Mouse (Mus musculus): Measurements from ENCODE around the gene Nemp2. TPM values are rescaled to one million over a fixed set of nuclear protein-coding genes. Genes with fewer than 3 reads are reported as not detected.

The Nemp2 gene
- polyA plus RNA-seq, 1 experiment, result 19.7 TPM

DNA sequence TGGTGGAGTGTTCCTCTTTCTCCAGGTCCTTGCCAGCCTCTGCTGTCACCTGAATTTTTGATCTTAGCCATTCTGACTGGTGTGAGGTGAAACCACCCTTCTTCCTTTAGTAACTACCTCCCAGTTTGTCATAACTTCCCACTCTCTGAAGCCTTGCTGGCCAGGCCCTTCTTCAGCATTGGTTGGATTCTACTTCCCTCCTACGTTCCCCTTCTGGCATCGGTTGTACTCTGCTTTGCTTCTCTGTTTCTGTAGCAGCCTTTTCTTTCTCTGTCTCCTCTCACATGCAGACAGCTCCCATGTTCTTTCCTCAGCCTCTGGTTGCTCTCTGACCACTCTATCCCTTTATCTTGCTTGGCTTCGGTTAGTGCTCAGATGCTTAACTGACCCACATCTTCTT lies 29.0 kb upstream of the Nemp2 start:
- TF ChIP-seq EP300 (IDR thresholded peaks at IDR 0.05; ENCODE audit: insufficient read depth, low read depth, low read length) (no peak), POLR2A (IDR thresholded peaks at IDR 0.05; ENCODE audit: insufficient read depth, low read length) (no peak), CTCF (IDR thresholded peaks at IDR 0.05; ENCODE audit: low read depth, low read length) (no peak)

DNA sequence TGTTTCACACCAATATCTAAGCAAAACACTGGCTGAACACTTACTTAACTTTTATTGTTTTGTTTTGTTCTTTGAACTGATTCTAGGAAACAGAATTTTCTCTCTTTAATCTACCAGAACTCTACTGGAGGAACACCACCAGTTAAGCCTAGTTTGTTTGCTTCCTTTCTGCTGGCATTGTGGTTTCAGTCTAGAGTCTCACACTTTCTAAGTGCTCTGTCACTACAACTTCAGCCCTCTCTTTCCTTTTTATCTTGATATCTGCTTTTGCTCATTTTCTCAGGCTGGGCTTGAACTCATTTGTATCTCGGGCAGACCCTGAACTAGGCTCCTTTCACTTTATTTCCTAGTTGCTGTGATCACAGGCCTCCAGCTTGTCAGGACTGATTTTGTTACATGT lies 22.8 kb upstream of the Nemp2 start:
- no peak overlapping the region for H3K9ac ChIP-seq (ENCODE audit: low read depth, poor library complexity, severe bottlenecking)
- no peaks in the 10 kb centered on the region for H3K4me1 ChIP-seq (ENCODE audit: control insufficient read depth, insufficient read depth, low read length)
- H3K36me3 ChIP-seq (ENCODE audit: control insufficient read depth, insufficient read depth, low read length, poor library complexity, severe bottlenecking), result no peaks in the 10 kb centered on the region
- no peaks in the 10 kb centered on the region for H3K9me3 ChIP-seq (replicated peaks; ENCODE audit: control insufficient read depth, insufficient read depth, low read length, poor library complexity, severe bottlenecking)
- no peak overlapping the region for H3K4me3 ChIP-seq (ENCODE audit: low read depth, low read length)
- TF ChIP-seq POLR2A (IDR thresholded peaks at IDR 0.05; ENCODE audit: insufficient read depth, low read length) (no peak), EP300 (IDR thresholded peaks at IDR 0.05; ENCODE audit: insufficient read depth, low read depth, low read length) (no peak), CTCF (IDR thresholded peaks at IDR 0.05; ENCODE audit: low read depth, low read length) (no peak)
- no peaks in the 10 kb centered on the region for H3K27me3 ChIP-seq (ENCODE audit: control insufficient read depth, insufficient read depth, low read length, poor library complexity, severe bottlenecking)
- no peak overlapping the region for H3K27ac ChIP-seq (ENCODE audit: insufficient read depth, low read length)

More for the DNA sequence above, 29.0 kb upstream of the Nemp2 start:
- H3K4me1 ChIP-seq (ENCODE audit: control insufficient read depth, insufficient read depth, low read length), result no peaks in the 10 kb centered on the region
- no peaks in the 10 kb centered on the region for H3K36me3 ChIP-seq (ENCODE audit: control insufficient read depth, insufficient read depth, low read length, poor library complexity, severe bottlenecking)
- H3K27ac ChIP-seq (ENCODE audit: insufficient read depth, low read length), result no peak overlapping the region
- H3K9me3 ChIP-seq (replicated peaks; ENCODE audit: control insufficient read depth, insufficient read depth, low read length, poor library complexity, severe bottlenecking), result no peaks in the 10 kb centered on the region; the same call in 1 of the 2 replicates
- no peak overlapping the region for H3K4me3 ChIP-seq (ENCODE audit: low read depth, low read length)
- no peaks in the 10 kb centered on the region for H3K27me3 ChIP-seq (ENCODE audit: control insufficient read depth, insufficient read depth, low read length, poor library complexity, severe bottlenecking)
- no peak overlapping the region for H3K9ac ChIP-seq (ENCODE audit: low read depth, poor library complexity, severe bottlenecking)

DNA sequence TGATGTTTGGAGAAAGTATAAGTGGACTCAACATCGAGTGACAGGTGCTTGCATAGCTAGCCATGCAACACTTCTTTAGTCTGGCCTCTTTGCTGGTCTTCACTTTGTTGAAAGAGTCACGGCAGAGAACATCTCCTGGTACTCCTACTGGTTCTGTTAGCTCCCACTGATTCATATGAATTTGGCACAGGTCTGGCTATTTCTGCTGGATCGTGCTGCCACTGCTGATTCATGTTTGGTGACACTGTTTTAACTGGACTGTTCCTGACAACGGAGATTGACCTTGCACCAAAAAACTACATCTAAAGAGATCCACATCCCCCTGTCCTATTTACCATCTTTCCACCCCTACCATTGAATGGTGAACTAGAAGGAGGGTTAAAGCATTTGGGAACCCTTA lies 22.0 kb upstream of the Nemp2 start:
- Histone ChIP-seq H3K27me3 (ENCODE audit: control insufficient read depth, insufficient read depth, low read length, poor library complexity, severe bottlenecking) (no peaks in the 10 kb centered on the region), H3K27ac (ENCODE audit: insufficient read depth, low read length) (no peak overlapping the region), H3K36me3 (ENCODE audit: control insufficient read depth, insufficient read depth, low read length, poor library complexity, severe bottlenecking) (no peaks in the 10 kb centered on the region), H3K9me3 (replicated peaks; ENCODE audit: control insufficient read depth, insufficient read depth, low read length, poor library complexity, severe bottlenecking) (no peaks in the 10 kb centered on the region), H3K4me3 (ENCODE audit: low read depth, low read length) (no peak overlapping the region), H3K9ac (ENCODE audit: low read depth, poor library complexity, severe bottlenecking) (no peak overlapping the region), H3K4me1 (ENCODE audit: control insufficient read depth, insufficient read depth, low read length) (no peaks in the 10 kb centered on the region)
- no peak for TF ChIP-seq CTCF (IDR thresholded peaks at IDR 0.05; ENCODE audit: low read depth, low read length)
- TF ChIP-seq POLR2A (IDR thresholded peaks at IDR 0.05; ENCODE audit: insufficient read depth, low read length), result no peak
- TF ChIP-seq EP300 (IDR thresholded peaks at IDR 0.05; ENCODE audit: insufficient read depth, low read depth, low read length), result no peak

DNA sequence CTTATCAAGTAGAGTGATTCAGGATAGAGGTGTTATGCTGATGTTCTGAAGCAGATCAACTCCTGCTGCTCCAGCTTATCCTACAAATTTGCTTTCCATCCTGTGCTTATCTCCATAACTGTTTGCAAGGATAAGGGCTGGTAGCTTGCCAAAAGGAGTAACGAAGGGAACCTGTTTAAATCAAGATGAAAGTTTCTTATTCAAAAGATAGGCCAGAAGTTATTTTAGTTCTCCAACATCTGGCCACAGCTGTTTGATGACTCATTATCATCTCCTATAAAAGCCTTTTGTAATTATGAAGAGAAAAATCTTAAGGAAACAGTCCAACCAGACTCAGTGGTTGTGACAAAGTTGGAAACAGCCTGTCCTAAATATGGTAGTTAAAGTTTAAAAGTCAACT lies 12.3 kb upstream of the Nemp2 start:
- Histone ChIP-seq H3K9me3 (replicated peaks; ENCODE audit: control insufficient read depth, insufficient read depth, low read length, poor library complexity, severe bottlenecking) (no peaks in the 10 kb centered on the region), H3K9ac (ENCODE audit: low read depth, poor library complexity, severe bottlenecking) (no peak overlapping the region), H3K4me1 (ENCODE audit: control insufficient read depth, insufficient read depth, low read length) (no peaks in the 10 kb centered on the region), H3K27ac (ENCODE audit: insufficient read depth, low read length) (no peak overlapping the region), H3K27me3 (ENCODE audit: control insufficient read depth, insufficient read depth, low read length, poor library complexity, severe bottlenecking) (no peaks in the 10 kb centered on the region), H3K36me3 (ENCODE audit: control insufficient read depth, insufficient read depth, low read length, poor library complexity, severe bottlenecking) (no peaks in the 10 kb centered on the region), H3K4me3 (ENCODE audit: low read depth, low read length) (no peak overlapping the region)
- TF ChIP-seq CTCF (IDR thresholded peaks at IDR 0.05; ENCODE audit: low read depth, low read length) (no peak), EP300 (IDR thresholded peaks at IDR 0.05; ENCODE audit: insufficient read depth, low read depth, low read length) (no peak), POLR2A (IDR thresholded peaks at IDR 0.05; ENCODE audit: insufficient read depth, low read length) (no peak)

DNA sequence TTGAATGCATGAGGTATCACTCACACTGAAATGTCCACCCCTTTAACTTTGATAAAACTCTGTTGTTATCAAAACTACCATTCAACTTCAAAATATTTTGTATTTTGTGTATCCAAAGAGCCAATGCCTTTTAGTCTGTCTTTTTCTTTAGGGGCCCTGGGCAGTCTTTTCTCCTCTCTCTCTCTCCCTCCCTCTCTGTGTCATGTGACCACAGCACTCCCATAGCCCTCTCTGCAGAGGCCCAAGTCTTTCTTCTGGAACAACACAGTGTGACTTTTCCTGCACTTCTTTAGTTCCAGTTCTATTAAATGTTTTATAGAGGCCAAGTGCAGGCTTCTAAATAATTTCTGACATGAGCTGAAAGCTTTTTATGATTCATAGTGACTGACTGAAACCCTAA lies 10.1 kb upstream of the Nemp2 start:
- TF ChIP-seq POLR2A (IDR thresholded peaks at IDR 0.05; ENCODE audit: insufficient read depth, low read length) (no peak), EP300 (IDR thresholded peaks at IDR 0.05; ENCODE audit: insufficient read depth, low read depth, low read length) (no peak)
- H3K9me3 ChIP-seq (replicated peaks; ENCODE audit: control insufficient read depth, insufficient read depth, low read length, poor library complexity, severe bottlenecking), result no peaks in the 10 kb centered on the region

DNA sequence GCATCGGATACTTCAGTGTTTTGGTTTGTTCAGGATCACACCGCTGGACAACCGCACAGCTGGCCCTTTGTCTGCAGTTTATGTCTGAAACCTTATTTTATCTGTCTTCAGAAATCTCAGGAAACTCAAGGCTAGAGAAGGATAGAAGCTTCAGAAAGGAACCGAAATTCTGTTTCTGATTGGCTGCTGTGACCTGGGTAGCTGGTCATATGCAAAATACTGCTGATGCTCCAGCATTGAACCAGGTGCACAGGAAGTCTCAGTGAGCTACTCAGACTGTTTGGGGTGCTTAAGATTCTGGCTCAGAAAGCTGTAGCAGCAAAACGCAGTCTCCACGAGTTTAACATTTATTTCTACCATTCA lies 415 bp downstream of the Nemp2 start:
- Histone ChIP-seq H3K9ac (ENCODE audit: low read depth, poor library complexity, severe bottlenecking) (peak overlapping the region; percentile 72), H3K4me1 (ENCODE audit: control insufficient read depth, insufficient read depth, low read length) (no peaks in the 10 kb centered on the region), H3K9me3 (replicated peaks; ENCODE audit: control insufficient read depth, insufficient read depth, low read length, poor library complexity, severe bottlenecking) (no peaks in the 10 kb centered on the region), H3K27ac (ENCODE audit: insufficient read depth, low read length) (peak overlapping the region; percentile 14), H3K36me3 (ENCODE audit: control insufficient read depth, insufficient read depth, low read length, poor library complexity, severe bottlenecking) (no peaks in the 10 kb centered on the region), H3K4me3 (ENCODE audit: low read depth, low read length) (peak overlapping the region; percentile 90), H3K27me3 (ENCODE audit: control insufficient read depth, insufficient read depth, low read length, poor library complexity, severe bottlenecking) (no peaks in the 10 kb centered on the region)
- TF ChIP-seq POLR2A (IDR thresholded peaks at IDR 0.05; ENCODE audit: insufficient read depth, low read length) (no peak), EP300 (IDR thresholded peaks at IDR 0.05; ENCODE audit: insufficient read depth, low read depth, low read length) (no peak), CTCF (IDR thresholded peaks at IDR 0.05; ENCODE audit: low read depth, low read length) (no peak)

More for the DNA sequence above, 10.1 kb upstream of the Nemp2 start:
- H3K27me3 ChIP-seq (ENCODE audit: control insufficient read depth, insufficient read depth, low read length, poor library complexity, severe bottlenecking), result no peaks in the 10 kb centered on the region
- no peaks in the 10 kb centered on the region for H3K4me1 ChIP-seq (ENCODE audit: control insufficient read depth, insufficient read depth, low read length)
- no peak overlapping the region for H3K9ac ChIP-seq (ENCODE audit: low read depth, poor library complexity, severe bottlenecking)
- no peak overlapping the region for H3K27ac ChIP-seq (ENCODE audit: insufficient read depth, low read length)
- H3K36me3 ChIP-seq (ENCODE audit: control insufficient read depth, insufficient read depth, low read length, poor library complexity, severe bottlenecking), result no peaks in the 10 kb centered on the region
- H3K4me3 ChIP-seq (ENCODE audit: low read depth, low read length), result no peak overlapping the region
